Mouse (Mus musculus) embryonic facial prominence, embryonic 14.5 days (tissue): ENCODE data around the gene Gm49661. TPM values are rescaled to one million over a fixed set of nuclear protein-coding genes. Genes with fewer than 3 reads are reported as not detected.
A peak's percentile ranks its signal among the peaks of the same experiment; 100 is the strongest.

Experiments
- ATAC-seq: fragments of 200-750 bp; cut with Nextera tagmentation; 2 replicates; pipeline ENCODE4 v1.8.0; 2017; ENCODE audit warnings: low read depth, moderate number of reproducible peaks, moderate TSS enrichment
- DNase-seq: peaks from one replicate; pipeline ENCODE4 v3.0.0-alpha.2; 2015; ENCODE audit warnings: low spot score
- H3K27ac ChIP-seq: fragments of 300-500 bp; sonication (generic); replicated peaks from 2 replicates; pipeline ENCODE4 v1.5.1; 2014; ENCODE audit warnings: low read depth, mild to moderate bottlenecking, low read length, moderate library complexity
- H3K27me3 ChIP-seq: fragments of 300-500 bp; sonication (generic); replicated peaks from 2 replicates; pipeline ENCODE4 v1.6.1; 2014; ENCODE audit warnings: low read length; ENCODE audit not compliant: control insufficient read depth, insufficient read depth
- H3K36me3 ChIP-seq: fragments of 300-500 bp; sonication (generic); 2 replicates; pipeline ENCODE4 v1.6.1; 2014; ENCODE audit warnings: low read length, mixed read lengths; ENCODE audit not compliant: control insufficient read depth, insufficient read depth
- H3K4me1 ChIP-seq: fragments of 300-500 bp; sonication (generic); 2 replicates; pipeline ENCODE4 v1.6.1; 2014; ENCODE audit warnings: antibody characterized with exemption, low read length; ENCODE audit not compliant: control insufficient read depth, insufficient read depth
- H3K4me2 ChIP-seq: fragments of 300-500 bp; sonication (generic); 2 replicates; pipeline ENCODE4 v1.6.1; 2014; ENCODE audit warnings: low read depth, mild to moderate bottlenecking, low read length, moderate library complexity, mixed read lengths
- H3K4me3 ChIP-seq: fragments of 300-500 bp; sonication (generic); 2 replicates; pipeline ENCODE4 v1.5.1; 2014; ENCODE audit warnings: low read depth, mild to moderate bottlenecking, low read length
- H3K9ac ChIP-seq: fragments of 300-500 bp; sonication (generic); 2 replicates; pipeline ENCODE4 v1.6.1; 2014; ENCODE audit warnings: low read depth, mild to moderate bottlenecking, low read length, moderate library complexity, mixed read lengths
- H3K9me3 ChIP-seq: fragments of 300-500 bp; sonication (generic); 2 replicates; pipeline ENCODE4 v1.6.1; 2016; ENCODE audit warnings: low read length; ENCODE audit not compliant: control insufficient read depth
- WGBS: fragments of 180-500 bp; shearing (Covaris S2); extraction: QIAGEN DNeasy Blood & Tissue Kit; methylation state at CpG from one replicate; pipeline ENCODE4 v1.1.7; 2014; 5-methylcytosine and 5-hydroxymethylcytosine counted together
- polyA plus RNA-seq: library from polyadenylated mRNA; unstranded; fragments of >200 nt; fragmentation: Nextera tagmentation; extraction: Ambion mirVana; gene quantifications from 2 replicates; pipeline ENCODE4 v1.2.1, GENCODE M21; 2014

The Gm49661 gene
- not detected in 2 replicates for polyA plus RNA-seq

GRCm38 (mm10) chr8:84969241-84970134, at the start of gene Gm49661, which contains the start of the genes Prdx2 and Rnaseh2a:
Gm49661 (minus strand) TSS chr8:84969433.
Prdx2 (plus strand) TSS chr8:84969587.
Rnaseh2a (minus strand) TSS chr8:84969767.
- H3K4me1 ChIP-seq = peaks cover 23% of the 10 kb centered on the region
- peak; percentile 85 for DNase-seq
- H3K27ac ChIP-seq = peak within 1 kb of the TSS; percentile 78
- peak within 1 kb of the TSS; percentile 73 for H3K4me3 ChIP-seq
- ATAC-seq = peak; percentile 78
- no peaks in the 10 kb centered on the region for H3K9me3 ChIP-seq
- under 1% methylated on average over 41 of the region's 56 CpGs for WGBS
- peaks cover 37% of the 10 kb centered on the region for H3K36me3 ChIP-seq
- no peaks in the 10 kb centered on the region for H3K27me3 ChIP-seq
- H3K4me2 ChIP-seq = peak within 1 kb of the TSS; percentile 94
- H3K9ac ChIP-seq = peak within 1 kb of the TSS; percentile 86

DNA sequence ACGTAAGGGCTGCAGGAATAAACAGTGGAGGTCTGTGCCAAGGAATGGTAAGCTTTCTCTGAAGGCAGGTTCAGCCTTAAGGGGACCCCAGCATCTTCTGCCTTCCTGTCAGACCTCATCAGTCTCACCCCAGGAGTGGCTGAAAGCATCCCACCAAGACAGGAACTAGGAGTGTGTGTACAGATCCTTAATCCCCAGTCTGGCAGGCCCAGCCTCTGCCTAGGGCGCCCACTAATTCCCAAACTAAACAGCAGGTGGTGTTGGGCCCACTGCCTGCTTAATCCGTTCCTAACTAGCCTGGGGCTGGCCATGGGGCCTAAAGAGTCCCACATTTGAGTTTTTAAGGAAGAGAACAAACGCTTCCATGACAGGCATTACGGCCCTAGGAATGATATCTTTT, 48.0 kb upstream of the Gm49661 start:
- 40% methylated on average over 5 of the region's 5 CpGs for WGBS
- Histone ChIP-seq H3K9me3 (no peaks in the 10 kb centered on the region), H3K4me1 (no peaks in the 10 kb centered on the region; the same call in 1 of the 2 replicates), H3K27me3 (peaks cover 17% of the 10 kb centered on the region), H3K4me3 (no peak overlapping the region), H3K9ac (no peak overlapping the region), H3K27ac (no peak overlapping the region; the same call in 1 of the 2 replicates), H3K4me2 (no peak overlapping the region), H3K36me3 (peaks cover 43% of the 10 kb centered on the region)
- DNase-seq (peak; percentile 34), ATAC-seq (peak; percentile 31)

DNA sequence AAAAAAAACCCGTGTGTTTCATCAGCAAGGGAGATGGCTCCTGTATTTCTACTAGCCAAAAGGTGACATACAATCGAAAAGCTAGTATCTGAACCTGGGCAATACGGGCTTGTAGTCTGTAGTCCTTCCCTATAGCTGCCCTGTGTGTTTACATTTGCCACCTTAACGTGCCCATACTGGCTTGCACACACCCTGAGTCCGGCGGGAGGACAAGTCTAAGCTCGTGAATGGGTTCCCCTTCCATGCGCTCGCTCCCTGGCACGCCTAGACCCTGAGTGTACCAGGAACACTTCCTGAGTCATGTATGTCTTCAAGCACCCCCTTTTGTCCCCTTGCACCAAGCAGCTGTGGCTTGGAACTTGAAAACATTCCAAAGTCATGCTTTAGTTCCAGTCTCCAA, 47.5 kb upstream of the Gm49661 start:
- no peak for DNase-seq
- H3K9me3 ChIP-seq = no peaks in the 10 kb centered on the region
- H3K9ac ChIP-seq = no peak overlapping the region
- H3K4me2 ChIP-seq = no peak overlapping the region
- 70% methylated on average over 10 of the region's 10 CpGs for WGBS
- H3K27me3 ChIP-seq = peaks cover 19% of the 10 kb centered on the region
- no peak overlapping the region for H3K4me3 ChIP-seq
- H3K36me3 ChIP-seq = peaks cover 38% of the 10 kb centered on the region
- no peak overlapping the region; the same call in 1 of the 2 replicates for H3K27ac ChIP-seq
- H3K4me1 ChIP-seq = no peaks in the 10 kb centered on the region; the same call in 1 of the 2 replicates
- no peak for ATAC-seq

DNA sequence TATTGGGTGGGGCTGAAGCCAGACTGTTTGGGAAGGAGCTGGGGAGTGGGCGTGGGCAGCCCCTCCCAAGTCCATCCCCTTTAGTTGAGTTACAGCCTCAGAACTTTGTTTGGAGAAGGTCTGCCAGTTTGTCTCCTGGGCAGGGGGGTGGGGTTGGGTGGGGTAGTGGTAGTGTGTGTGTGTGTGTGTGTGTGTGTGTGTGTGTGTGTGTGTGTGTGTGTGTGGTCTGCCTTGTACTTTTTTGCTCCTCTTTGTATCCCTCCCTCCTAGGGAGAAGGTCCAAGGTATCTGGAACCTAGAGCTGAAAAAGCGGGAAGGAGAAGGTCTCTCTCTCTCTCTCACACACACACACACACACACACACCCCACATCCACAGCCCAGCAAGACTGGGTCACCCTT, 45.2 kb upstream of the Gm49661 start, which contains the start of gene Best2:
TSS of gene Best2 (minus strand) at position 101 of the 400 bp plus-strand sequence.
- 43% methylated on average over 2 of the region's 2 CpGs for WGBS
- H3K4me3 ChIP-seq = peak within 1 kb of the TSS; percentile 31
- no peak within 1 kb of the TSS for H3K27ac ChIP-seq
- H3K9me3 ChIP-seq = no peaks in the 10 kb centered on the region
- ATAC-seq = no peak
- peak within 1 kb of the TSS; percentile 48 for H3K9ac ChIP-seq
- peak within 1 kb of the TSS; percentile 57 for H3K4me2 ChIP-seq
- no peaks in the 10 kb centered on the region; the same call in 1 of the 2 replicates for H3K4me1 ChIP-seq
- no peak for DNase-seq
- H3K27me3 ChIP-seq = peaks cover 34% of the 10 kb centered on the region
- peaks cover 20% of the 10 kb centered on the region for H3K36me3 ChIP-seq

DNA sequence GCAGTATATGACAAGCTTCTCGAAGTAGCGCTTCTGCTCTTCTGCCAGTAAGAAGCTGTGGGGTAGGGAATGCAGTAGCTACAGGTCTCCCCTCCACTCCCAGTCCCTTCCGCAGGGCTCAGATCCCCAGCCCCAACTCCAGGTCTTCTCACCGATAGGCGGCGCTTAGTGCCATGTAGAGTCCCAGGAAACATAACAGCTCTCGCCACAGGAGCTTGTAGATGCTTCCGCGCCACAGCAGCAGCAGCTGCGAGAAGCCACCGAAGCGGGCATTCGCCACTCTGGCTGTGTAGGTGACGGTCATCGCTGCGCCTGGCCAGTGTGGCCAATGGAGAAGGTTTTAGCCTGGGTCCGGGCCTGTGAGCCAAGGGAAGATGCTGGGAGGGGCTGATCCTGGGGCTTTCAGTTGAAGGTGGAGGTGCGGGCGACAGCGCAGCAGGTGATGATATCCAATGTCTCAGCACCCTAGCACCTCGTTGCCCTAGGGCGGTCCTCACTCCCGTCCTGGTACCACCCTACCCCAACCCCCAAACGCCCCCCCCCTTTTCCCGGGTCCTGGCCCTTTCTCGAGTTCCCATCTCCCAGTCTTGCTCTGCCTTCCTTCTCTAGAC, 44.1 kb upstream of the Gm49661 start:
- H3K4me3 ChIP-seq = peak overlapping the region; percentile 31
- peaks cover 42% of the 10 kb centered on the region for H3K27me3 ChIP-seq
- peak overlapping the region; percentile 57 for H3K4me2 ChIP-seq
- ATAC-seq (peak; percentile 81), DNase-seq (peak; percentile 90)
- peak overlapping the region; percentile 48 for H3K9ac ChIP-seq
- WGBS = 5% methylated on average over 25 of the region's 26 CpGs
- H3K36me3 ChIP-seq = peaks cover 9% of the 10 kb centered on the region
- no peaks in the 10 kb centered on the region for H3K9me3 ChIP-seq
- no peaks in the 10 kb centered on the region; the same call in 1 of the 2 replicates for H3K4me1 ChIP-seq
- no peak overlapping the region for H3K27ac ChIP-seq

GRCm38 (mm10) chr8:85011242-85011641, 42.0 kb upstream of the Gm49661 start:
- DNase-seq (no peak), ATAC-seq (no peak)
- no peaks in the 10 kb centered on the region for H3K9me3 ChIP-seq
- H3K36me3 ChIP-seq = no peaks in the 10 kb centered on the region
- no peak overlapping the region for H3K4me2 ChIP-seq
- no peak overlapping the region for H3K27ac ChIP-seq
- H3K4me3 ChIP-seq = no peak overlapping the region
- H3K4me1 ChIP-seq = no peaks in the 10 kb centered on the region; the same call in 1 of the 2 replicates
- no peak overlapping the region for H3K9ac ChIP-seq
- peaks cover 52% of the 10 kb centered on the region for H3K27me3 ChIP-seq
- WGBS = 15% methylated on average over 28 of the region's 28 CpGs

- WGBS = 16% methylated on average over 18 of the region's 25 CpGs
- no peak overlapping the region for H3K27ac ChIP-seq
- H3K36me3 ChIP-seq = no peaks in the 10 kb centered on the region
- H3K4me3 ChIP-seq = no peak overlapping the region
- DNase-seq (no peak), ATAC-seq (no peak)
- H3K9me3 ChIP-seq = no peaks in the 10 kb centered on the region
- no peak overlapping the region for H3K4me2 ChIP-seq
- no peak overlapping the region for H3K9ac ChIP-seq
- peaks cover 38% of the 10 kb centered on the region for H3K27me3 ChIP-seq
- H3K4me1 ChIP-seq = no peaks in the 10 kb centered on the region
Measured at GRCm38 (mm10) chr8:85007686-85008085, 38.5 kb upstream of the Gm49661 start.

DNA sequence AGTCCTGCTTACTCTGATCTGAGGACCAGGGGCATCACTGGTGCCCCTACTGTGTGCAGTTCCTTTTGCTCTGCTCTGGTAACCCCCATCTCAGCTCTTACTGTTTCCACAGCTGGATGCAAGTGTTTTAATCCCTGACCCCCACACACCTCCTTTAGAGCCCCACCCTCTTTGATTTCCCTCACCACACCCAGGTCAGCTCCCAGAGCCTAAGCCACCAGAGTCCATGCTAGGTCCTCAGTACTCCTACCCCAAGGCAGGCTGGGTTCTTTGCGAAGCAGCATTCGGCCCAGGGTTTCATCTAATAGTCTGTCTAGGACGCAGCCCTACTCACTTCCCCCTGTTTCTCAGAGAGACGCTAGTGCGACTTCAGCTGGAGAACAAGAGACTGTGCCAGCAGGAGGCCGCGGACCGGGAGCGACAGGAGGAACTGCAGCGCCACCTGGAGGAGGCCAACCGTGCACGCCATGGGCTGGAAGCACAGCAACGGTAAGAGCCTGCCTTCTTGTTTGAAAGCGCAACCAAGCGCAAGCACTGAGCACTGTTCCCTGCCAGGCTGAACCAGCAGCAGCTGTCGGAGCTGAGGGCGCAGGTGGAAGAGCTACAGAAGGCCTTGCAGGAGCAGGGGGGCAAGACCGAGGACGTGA, 28.5 kb upstream of the Gm49661 start:
- Histone ChIP-seq H3K4me3 (0 out of 2 replicates have a peak overlapping the region, but pooled peaks have one; percentile 8), H3K27me3 (no peaks in the 10 kb centered on the region; the same call in 1 of the 2 replicates), H3K27ac (no peak overlapping the region), H3K9ac (peak overlapping the region; percentile 6; the same call in 1 of the 2 replicates), H3K4me2 (peak overlapping the region; percentile 29), H3K36me3 (peaks cover 15% of the 10 kb centered on the region; the same call in 1 of the 2 replicates), H3K4me1 (peaks cover 3% of the 10 kb centered on the region; the same call in 1 of the 2 replicates), H3K9me3 (no peaks in the 10 kb centered on the region)
- WGBS = 10% methylated on average over 19 of the region's 19 CpGs
- DNase-seq (peak; percentile 93), ATAC-seq (peak; percentile 84)
